Mouse (Mus musculus) brain, embryonic 14.5 days (tissue): ENCODE measurements at regions not wholly inside any gene's neighbourhood (a gene's known extent, or its start where the extent isn't known, plus 50 kb on each side); places are given as distances from the start of the nearest gene placed in this dataset.
"Not testable (repeated sequence)": the region's sequence is repeated elsewhere in the genome, so short reads cannot be mapped to it uniquely, and the experiment has no call there.

Source experiments
- DNase-seq: peaks from one replicate; pipeline ENCODE4 v3.0.0-alpha.2; 2011; ENCODE audit warnings: low read depth
- CTCF ChIP-seq: fragments of 200-500 bp; IDR thresholded peaks from 2 replicates; pipeline ENCODE4 v1.5.1; 2012; ENCODE audit warnings: inconsistent platforms, mild to moderate bottlenecking, moderate library complexity, borderline replicate concordance; ENCODE audit not compliant: insufficient read depth, insufficient read length; ENCODE audit errors: extremely low read depth
- POLR2A ChIP-seq: fragments of 200-500 bp; IDR thresholded peaks from 2 replicates; pipeline ENCODE4 v1.6.1; 2012; ENCODE audit warnings: mild to moderate bottlenecking, inconsistent platforms, borderline replicate concordance; ENCODE audit not compliant: poor library complexity, insufficient read depth, insufficient read length, severe bottlenecking; ENCODE audit errors: extremely low read depth

DNA sequence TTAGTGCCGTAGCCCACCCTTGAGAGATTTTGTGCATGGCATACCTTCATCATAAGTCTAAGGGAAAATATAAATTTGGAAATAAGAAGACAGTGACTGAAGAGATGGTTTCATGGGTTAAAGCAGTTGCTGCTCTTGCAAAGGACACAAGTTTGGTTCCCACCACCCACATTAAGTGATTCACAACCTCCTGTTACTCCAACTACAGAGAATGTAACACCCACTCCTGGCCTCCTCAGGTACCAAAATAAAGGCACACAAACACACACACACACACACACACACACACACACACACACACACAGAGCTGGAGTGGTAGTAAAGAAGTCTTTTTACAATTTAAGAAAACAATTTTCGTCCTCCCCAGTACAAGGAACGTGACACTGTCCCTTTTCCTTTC, 421.4 kb downstream of the Dad1 start:
- TF ChIP-seq POLR2A = no peak
- TF ChIP-seq CTCF = no peak
- DNase-seq = no peak

- TF ChIP-seq POLR2A (no peak), CTCF (no peak)
- DNase-seq = no peak
Observed at GRCm38 (mm10) chr14:53831651-53832050, 422.3 kb downstream of the Dad1 start.

- DNase-seq = no peak
- TF ChIP-seq CTCF = peak; percentile 1; the same call in 1 of the 2 replicates
- TF ChIP-seq POLR2A = no peak
Observed at GRCm38 (mm10) chr14:53830717-53831116, 423.2 kb downstream of the Dad1 start.

- DNase-seq = peak; percentile 65
- TF ChIP-seq CTCF (no peak), POLR2A (no peak)
Observed at GRCm38 (mm10) chr14:53826782-53827181, 427.1 kb downstream of the Dad1 start.

DNA sequence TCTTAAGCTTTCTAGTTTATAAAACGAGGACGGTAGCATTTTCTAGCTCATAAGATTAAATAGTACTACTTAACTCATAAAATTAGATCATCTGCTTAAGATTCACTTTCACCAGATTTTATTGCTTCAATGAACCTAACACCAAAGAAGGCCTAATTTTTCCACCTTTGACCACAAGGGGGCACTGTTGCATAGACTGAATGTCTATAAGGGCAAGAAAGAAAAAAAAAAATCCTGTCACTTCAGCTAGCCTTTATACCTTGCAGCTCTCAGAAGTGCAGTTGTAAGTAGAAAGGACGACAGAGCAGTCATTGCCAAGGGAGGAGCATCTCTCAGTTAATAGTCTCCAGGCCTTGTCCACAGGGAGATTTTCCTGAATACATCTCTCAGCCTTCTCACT, 447.7 kb downstream of the Dad1 start:
- TF ChIP-seq CTCF (peak; percentile 35), POLR2A (no peak)
- DNase-seq = peak; percentile 84

- peak; percentile 89 for DNase-seq
- TF ChIP-seq CTCF = peak; percentile 80; the same call in 1 of the 2 replicates
- TF ChIP-seq POLR2A = no peak
Observed at GRCm38 (mm10) chr14:53803698-53804620, 449.9 kb downstream of the Dad1 start.

- DNase-seq = no peak
- TF ChIP-seq CTCF = no peak
- TF ChIP-seq POLR2A = no peak
Observed at GRCm38 (mm10) chr14:53802547-53802946, 451.4 kb downstream of the Dad1 start.

DNA sequence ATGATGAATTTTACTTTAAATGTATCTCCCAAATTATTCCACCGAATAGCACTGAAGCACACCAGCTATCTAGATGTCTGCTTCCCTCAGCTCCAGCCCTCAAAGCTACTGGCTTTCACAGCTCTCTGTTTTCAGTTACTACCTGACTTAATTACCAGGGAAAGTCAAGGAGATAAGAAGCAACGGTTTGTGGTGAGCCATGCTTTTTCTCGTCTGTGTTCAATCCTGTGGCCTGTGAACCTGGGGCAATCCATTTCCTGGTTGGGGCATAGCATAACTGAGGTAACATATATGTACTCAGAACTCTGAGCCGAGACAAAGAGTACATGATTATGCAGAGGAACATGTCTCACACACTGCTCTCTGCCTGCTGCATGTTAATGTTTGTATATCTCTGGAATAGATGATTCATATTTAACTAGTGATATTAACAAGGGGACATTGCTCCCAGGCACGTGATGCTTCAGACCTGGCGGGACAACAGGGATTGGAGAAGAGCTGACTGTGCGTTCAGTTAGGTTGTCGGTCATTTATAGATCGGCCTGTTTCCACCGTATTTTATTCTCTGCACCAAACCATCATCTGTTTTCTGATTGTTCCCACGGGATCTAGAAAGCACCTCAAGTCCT, 453.3 kb downstream of the Dad1 start:
- DNase-seq = no peak
- TF ChIP-seq POLR2A (no peak), CTCF (no peak)

GRCm38 (mm10) chr14:53795160-53795559, 458.7 kb downstream of the Dad1 start:
- DNase-seq = not testable (repeated sequence)

- no peak for DNase-seq
- TF ChIP-seq POLR2A (no peak), CTCF (no peak)
Observed at GRCm38 (mm10) chr14:53794527-53794926, 459.4 kb downstream of the Dad1 start.

DNA sequence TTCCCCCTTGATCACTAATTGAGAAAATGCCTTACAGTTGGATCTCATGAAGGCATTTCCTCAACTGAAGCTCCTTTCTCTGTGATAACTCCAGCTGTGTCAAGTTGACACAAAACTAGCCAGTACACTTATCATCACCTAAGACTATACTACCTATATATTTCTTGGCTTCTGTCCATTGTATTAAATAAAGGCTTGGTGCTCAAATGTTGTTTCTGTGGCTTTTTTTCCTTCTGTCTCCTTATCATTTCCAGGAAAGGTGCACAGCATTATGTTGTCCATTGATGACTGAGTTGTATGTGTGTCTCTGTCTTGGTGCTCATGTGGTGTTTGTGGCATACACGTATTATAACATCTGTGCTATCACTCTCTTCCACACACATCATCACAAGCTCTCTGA, 461.5 kb downstream of the Dad1 start:
- not testable (repeated sequence) for DNase-seq

- not testable (repeated sequence) for DNase-seq
Observed at GRCm38 (mm10) chr14:53785547-53785946, 468.4 kb downstream of the Dad1 start.
